Mouse (Mus musculus) heart, embryonic 12.5 days (tissue): ENCODE results near the gene Ifitm6. TPM values are rescaled to one million over a fixed set of nuclear protein-coding genes. Genes with fewer than 3 reads are reported as not detected.
"Not testable (repeated sequence)": the region's sequence is repeated elsewhere in the genome, so short reads cannot be mapped to it uniquely, and the experiment has no call there.

Experiments used
- ATAC-seq: fragments of 200-750 bp; cut with Nextera tagmentation; 2 replicates; pipeline ENCODE4 v1.8.0; 2017; ENCODE audit warnings: moderate TSS enrichment, moderate library complexity; ENCODE audit not compliant: insufficient number of reproducible peaks, low FRiP score
- H3K27ac ChIP-seq: fragments of 300-500 bp; sonication (generic); 2 replicates; pipeline ENCODE4 v1.5.1; 2016; ENCODE audit warnings: mild to moderate bottlenecking, moderate library complexity; ENCODE audit not compliant: poor library complexity, severe bottlenecking
- H3K27me3 ChIP-seq: fragments of 300-500 bp; sonication (generic); replicated peaks from 2 replicates; pipeline ENCODE4 v1.6.1; 2016; ENCODE audit warnings: mild to moderate bottlenecking, moderate library complexity
- H3K36me3 ChIP-seq: fragments of 300-500 bp; sonication (generic); 2 replicates; pipeline ENCODE4 v1.6.1; 2016; ENCODE audit warnings: mild to moderate bottlenecking, moderate library complexity
- H3K4me1 ChIP-seq: fragments of 300-500 bp; sonication (generic); replicated peaks from 2 replicates; pipeline ENCODE4 v1.6.1; 2016; ENCODE audit warnings: mild to moderate bottlenecking
- H3K4me2 ChIP-seq: fragments of 300-500 bp; sonication (generic); 2 replicates; pipeline ENCODE4 v1.6.1; 2016; ENCODE audit warnings: mild to moderate bottlenecking, moderate library complexity
- H3K4me3 ChIP-seq: fragments of 300-500 bp; sonication (generic); 2 replicates; pipeline ENCODE4 v1.5.1; 2016; ENCODE audit warnings: mild to moderate bottlenecking
- H3K9ac ChIP-seq: fragments of 300-500 bp; sonication (generic); 2 replicates; pipeline ENCODE4 v1.6.1; 2016; ENCODE audit warnings: mild to moderate bottlenecking, moderate library complexity
- H3K9me3 ChIP-seq: fragments of 300-500 bp; sonication (generic); replicated peaks from 2 replicates; pipeline ENCODE4 v1.6.1; 2016; ENCODE audit warnings: mild to moderate bottlenecking, moderate library complexity
- WGBS: fragments of 180-500 bp; shearing (Covaris S2); methylation state at CpG from one replicate; pipeline ENCODE4 v1.1.7; 2016; 5-methylcytosine and 5-hydroxymethylcytosine counted together
- polyA plus RNA-seq: library from polyadenylated mRNA; unstranded; fragments of >200 nt; fragmentation: Nextera tagmentation; extraction: Ambion mirVana; gene quantifications from 2 replicates; pipeline ENCODE4 v1.2.1, GENCODE M21; 2016

The Ifitm6 gene
- polyA plus RNA-seq, 1 experiment from 2014 or later: not detected

- peak overlapping the region; percentile 46 for H3K4me2 ChIP-seq
- no peaks in the 10 kb centered on the region for H3K9me3 ChIP-seq
- no peak overlapping the region for H3K4me3 ChIP-seq
- ATAC-seq: no peak
- H3K27me3 ChIP-seq: no peaks in the 10 kb centered on the region
- H3K4me1 ChIP-seq: peaks cover 5% of the 10 kb centered on the region; the same call in 1 of the 2 replicates
- H3K9ac ChIP-seq: no peak overlapping the region; the same call in 1 of the 2 replicates
- H3K36me3 ChIP-seq: no peaks in the 10 kb centered on the region
- peak overlapping the region; percentile 59 for H3K27ac ChIP-seq
- 37% methylated on average over 6 of the region's 9 CpGs for WGBS
Measured at GRCm38 (mm10) chr7:141040867-141041606, 23.3 kb upstream of the Ifitm6 start.

- H3K27ac ChIP-seq: no peak overlapping the region
- H3K9ac ChIP-seq: no peak overlapping the region
- no peaks in the 10 kb centered on the region for H3K27me3 ChIP-seq
- no peak overlapping the region for H3K4me3 ChIP-seq
- no peak overlapping the region for H3K4me2 ChIP-seq
- H3K4me1 ChIP-seq: peaks cover 5% of the 10 kb centered on the region; the same call in 1 of the 2 replicates
- no peaks in the 10 kb centered on the region for H3K9me3 ChIP-seq
- no peak for ATAC-seq
- WGBS: 86% methylated on average over 4 of the region's 4 CpGs
- H3K36me3 ChIP-seq: no peaks in the 10 kb centered on the region
Measured at GRCm38 (mm10) chr7:141039386-141040107, 21.8 kb upstream of the Ifitm6 start.

DNA sequence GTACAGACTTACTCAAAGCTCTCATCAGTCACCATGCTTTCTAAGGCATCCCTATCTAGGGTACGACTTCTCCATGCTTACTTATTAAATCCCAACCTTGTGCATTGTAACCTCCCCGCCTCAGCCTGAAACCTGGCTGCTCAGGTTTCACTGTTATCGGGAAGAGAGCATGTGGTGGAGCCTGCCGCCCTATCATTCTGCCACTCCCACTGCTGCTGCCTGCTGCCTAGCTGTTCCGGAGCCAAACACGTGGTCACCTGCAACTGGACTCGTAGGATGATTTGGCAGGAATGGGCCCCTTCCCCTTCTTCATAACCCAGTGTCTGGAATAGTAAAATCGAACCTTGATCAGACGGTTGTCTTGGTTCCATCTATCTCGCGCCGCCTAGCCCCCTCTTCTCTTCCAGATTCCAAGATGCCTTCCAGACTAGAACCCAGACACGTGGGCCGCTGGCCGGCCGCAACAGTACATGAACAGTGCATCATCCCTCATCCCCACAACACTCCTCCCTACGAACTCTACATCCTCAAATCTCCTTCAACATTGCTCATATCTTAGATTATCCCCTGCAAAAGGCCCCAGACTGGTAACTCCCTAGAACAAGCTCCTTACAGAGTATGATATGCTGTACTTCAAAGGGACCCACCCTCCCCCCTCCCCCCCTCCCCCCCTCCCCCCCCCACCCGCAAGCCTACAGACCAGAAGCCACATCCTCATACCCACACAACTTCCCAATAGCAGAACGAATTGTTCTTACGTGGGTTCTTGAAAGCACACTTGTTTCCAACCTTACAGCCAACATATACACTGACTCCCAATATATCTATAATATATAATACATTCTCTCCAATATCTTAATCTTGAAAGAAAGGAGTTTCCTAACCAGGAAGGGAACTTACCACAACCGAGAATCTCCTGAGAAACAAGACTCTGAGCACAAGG, 20.6 kb upstream of the Ifitm6 start:
- ATAC-seq: no peak
- WGBS: 55% methylated on average over 20 of the region's 21 CpGs
- no peaks in the 10 kb centered on the region for H3K9me3 ChIP-seq
- H3K27me3 ChIP-seq: no peaks in the 10 kb centered on the region
- H3K9ac ChIP-seq: no peak overlapping the region
- H3K4me2 ChIP-seq: no peak overlapping the region
- peaks cover 5% of the 10 kb centered on the region; the same call in 1 of the 2 replicates for H3K4me1 ChIP-seq
- H3K4me3 ChIP-seq: no peak overlapping the region
- H3K27ac ChIP-seq: no peak overlapping the region
- no peaks in the 10 kb centered on the region for H3K36me3 ChIP-seq

DNA sequence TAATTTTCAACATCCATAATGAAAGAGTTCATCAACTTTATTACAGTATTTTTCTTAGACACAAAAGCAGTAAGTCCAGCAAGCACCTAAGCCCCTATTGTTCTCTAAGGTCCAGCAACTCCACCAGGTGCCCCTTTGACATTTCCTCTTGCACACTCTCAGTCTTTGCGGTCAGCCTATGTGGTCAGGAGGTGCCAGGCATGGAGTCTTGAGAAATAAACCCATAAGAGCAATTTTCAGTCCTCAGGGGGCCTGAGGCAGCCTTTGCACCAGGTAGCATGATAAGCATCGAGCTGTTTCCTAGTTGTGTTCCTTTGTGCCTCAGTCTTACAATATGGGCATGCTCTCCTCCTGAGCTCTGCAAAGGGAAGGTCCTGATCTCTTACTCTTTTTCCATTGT, 18.9 kb upstream of the Ifitm6 start:
- H3K27ac ChIP-seq, H3K4me1 ChIP-seq, H3K27me3 ChIP-seq, H3K4me3 ChIP-seq, ATAC-seq, H3K9me3 ChIP-seq, H3K9ac ChIP-seq, H3K4me2 ChIP-seq, H3K36me3 ChIP-seq: not testable (repeated sequence)
- WGBS: 74% methylated on average over 1 of the region's 2 CpGs

- H3K27me3 ChIP-seq: 0 out of 2 replicates have a peak, but pooled peaks cover 5% of the 10 kb centered on the region
- H3K36me3 ChIP-seq: no peaks in the 10 kb centered on the region
- ATAC-seq: no peak
- WGBS: 63% methylated on average over 9 of the region's 9 CpGs
- no peak overlapping the region for H3K27ac ChIP-seq
- H3K9ac ChIP-seq: no peak overlapping the region
- no peak overlapping the region for H3K4me3 ChIP-seq
- H3K4me2 ChIP-seq: no peak overlapping the region
- H3K9me3 ChIP-seq: no peaks in the 10 kb centered on the region
- H3K4me1 ChIP-seq: no peaks in the 10 kb centered on the region
Measured at GRCm38 (mm10) chr7:141032458-141033167, 14.9 kb upstream of the Ifitm6 start.

- Histone ChIP-seq H3K4me1 (no peaks in the 10 kb centered on the region), H3K9me3 (no peaks in the 10 kb centered on the region), H3K4me2 (no peak overlapping the region), H3K4me3 (no peak overlapping the region), H3K27me3 (0 out of 2 replicates have a peak, but pooled peaks cover 5% of the 10 kb centered on the region), H3K9ac (no peak overlapping the region), H3K27ac (no peak overlapping the region), H3K36me3 (no peaks in the 10 kb centered on the region)
- ATAC-seq: no peak
- 52% methylated on average over 3 of the region's 3 CpGs for WGBS
Measured at GRCm38 (mm10) chr7:141030390-141030789, 12.7 kb upstream of the Ifitm6 start.

DNA sequence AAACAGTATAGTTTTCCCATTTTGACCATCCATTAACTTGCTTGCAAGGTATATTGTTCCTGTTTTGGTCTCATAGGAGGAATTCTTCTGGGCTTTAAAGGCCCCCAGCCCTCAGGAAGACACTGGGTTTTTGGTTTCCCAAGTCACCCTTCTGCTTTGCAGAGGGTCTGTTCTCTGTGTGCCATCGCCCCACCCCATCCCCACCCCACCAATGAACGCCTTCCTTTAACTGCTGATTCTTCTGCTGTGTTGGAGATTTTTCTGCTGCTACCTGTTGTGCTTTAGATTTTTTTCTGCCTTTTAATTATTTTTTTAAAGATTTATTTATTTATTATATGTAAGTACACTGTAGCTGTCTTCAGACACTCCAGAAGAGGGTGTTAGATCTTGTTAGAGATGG, 11.1 kb upstream of the Ifitm6 start, which contains the start of gene Gm17387:
Gene Gm17387 (plus strand): TSS at position 301 of the 400 bp plus-strand sequence.
- Histone ChIP-seq H3K4me2 (no peak within 1 kb of the TSS), H3K27ac (no peak within 1 kb of the TSS), H3K27me3 (0 out of 2 replicates have a peak, but pooled peaks cover 5% of the 10 kb centered on the region), H3K9ac (no peak within 1 kb of the TSS), H3K4me1 (0 out of 2 replicates have a peak, but pooled peaks cover 5% of the 10 kb centered on the region), H3K9me3 (no peaks in the 10 kb centered on the region), H3K4me3 (no peak within 1 kb of the TSS), H3K36me3 (no peaks in the 10 kb centered on the region)
- no peak for ATAC-seq
- WGBS: 80% methylated on average over 2 of the region's 2 CpGs

DNA sequence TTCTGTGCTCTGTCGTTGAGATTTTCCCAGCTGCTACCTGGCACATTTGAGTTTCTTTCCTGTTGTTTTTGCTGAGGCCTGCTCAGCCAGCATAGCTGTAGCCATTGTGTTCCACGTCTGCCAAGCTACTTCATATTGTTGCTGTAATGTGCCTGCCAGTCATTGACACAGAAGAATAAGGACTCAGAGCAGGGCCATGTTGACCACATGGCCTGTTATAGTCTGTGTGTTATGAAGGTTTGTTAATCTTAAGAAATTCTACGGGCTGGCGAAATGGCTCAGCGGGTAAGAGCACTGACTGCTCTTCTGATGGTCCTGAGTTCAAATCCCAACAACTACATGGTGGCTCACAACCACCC, 9.0 kb upstream of the Ifitm6 start:
- WGBS: 59% methylated on average over 5 of the region's 5 CpGs

DNA sequence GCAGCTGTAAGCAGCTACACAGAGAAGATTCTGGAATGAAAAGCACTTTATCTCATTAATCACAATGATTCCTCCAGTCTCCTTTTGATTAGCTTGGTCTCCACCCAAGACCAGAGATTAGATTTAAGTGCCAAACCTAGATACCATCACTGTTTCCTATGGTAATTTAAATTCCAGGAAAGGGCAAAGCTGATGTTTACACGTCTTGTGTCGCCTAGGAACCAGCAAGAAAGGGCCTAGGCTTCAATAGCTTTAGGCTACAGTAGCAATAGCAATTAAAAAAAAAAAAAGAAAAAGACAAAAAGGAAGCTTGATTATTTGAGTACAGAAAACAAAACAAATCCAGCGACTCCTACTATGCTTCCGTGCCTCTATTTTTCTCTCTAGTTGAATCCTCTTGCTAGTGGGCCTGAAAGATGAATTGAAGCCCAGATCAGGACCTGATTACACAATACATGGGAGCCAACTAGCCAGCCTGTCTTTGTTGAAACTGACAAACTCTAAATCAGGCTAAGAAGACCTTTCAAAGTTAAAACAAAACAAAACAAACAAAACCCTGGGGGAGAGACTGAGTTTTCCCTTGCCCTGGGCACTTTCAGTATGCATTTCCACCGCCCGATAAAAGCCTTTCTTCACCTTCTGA, 8.5 kb upstream of the Ifitm6 start:
- no peak overlapping the region for H3K4me3 ChIP-seq
- 0 out of 2 replicates have a peak, but pooled peaks cover 5% of the 10 kb centered on the region for H3K4me1 ChIP-seq
- H3K4me2 ChIP-seq: no peak overlapping the region
- no peak for ATAC-seq
- 51% methylated on average over 6 of the region's 6 CpGs for WGBS
- no peaks in the 10 kb centered on the region for H3K9me3 ChIP-seq
- 0 out of 2 replicates have a peak, but pooled peaks cover 5% of the 10 kb centered on the region for H3K27me3 ChIP-seq
- no peak overlapping the region for H3K27ac ChIP-seq
- no peak overlapping the region for H3K9ac ChIP-seq
- H3K36me3 ChIP-seq: no peaks in the 10 kb centered on the region

More for the DNA sequence above, 9.0 kb upstream of the Ifitm6 start:
- ATAC-seq: no peak
- H3K27me3 ChIP-seq: 0 out of 2 replicates have a peak, but pooled peaks cover 5% of the 10 kb centered on the region
- H3K4me1 ChIP-seq: 0 out of 2 replicates have a peak, but pooled peaks cover 5% of the 10 kb centered on the region
- no peak overlapping the region for H3K4me2 ChIP-seq
- no peaks in the 10 kb centered on the region for H3K36me3 ChIP-seq
- no peak overlapping the region for H3K9ac ChIP-seq
- no peak overlapping the region for H3K4me3 ChIP-seq
- H3K9me3 ChIP-seq: no peaks in the 10 kb centered on the region
- 0 out of 2 replicates have a peak overlapping the region, but pooled peaks have one; percentile 16 for H3K27ac ChIP-seq
